Mouse (Mus musculus) heart, embryonic 10.5 days (tissue): ENCODE measurements at regions not wholly inside any gene's neighbourhood (a gene's known extent, or its start where the extent isn't known, plus 50 kb on each side); places are given as distances from the start of the nearest gene placed in this dataset.

Source experiments
- DNase-seq: peaks from one replicate; pipeline ENCODE4 v3.0.0-alpha.2; 2017; ENCODE audit warnings: low spot score
- H3K27ac ChIP-seq: fragments of 300-500 bp; sonication (generic); 2 replicates; pipeline ENCODE4 v1.5.1; 2016; ENCODE audit warnings: mild to moderate bottlenecking
- H3K27me3 ChIP-seq: fragments of 300-500 bp; sonication (generic); 2 replicates; pipeline ENCODE4 v1.6.1; 2016; ENCODE audit warnings: mild to moderate bottlenecking; ENCODE audit not compliant: poor library complexity, insufficient read depth, severe bottlenecking
- H3K36me3 ChIP-seq: fragments of 300-500 bp; sonication (generic); 2 replicates; pipeline ENCODE4 v1.6.1; 2016; ENCODE audit warnings: mild to moderate bottlenecking, moderate library complexity
- H3K4me1 ChIP-seq: fragments of 300-500 bp; sonication (generic); 2 replicates; pipeline ENCODE4 v1.6.1; 2016; ENCODE audit warnings: mild to moderate bottlenecking
- H3K4me3 ChIP-seq: fragments of 300-500 bp; sonication (generic); 2 replicates; pipeline ENCODE4 v1.5.1; 2016; ENCODE audit warnings: mild to moderate bottlenecking, moderate library complexity
- H3K9me3 ChIP-seq: fragments of 300-500 bp; sonication (generic); 2 replicates; pipeline ENCODE4 v1.6.1; 2016; ENCODE audit warnings: mild to moderate bottlenecking, moderate library complexity
- WGBS: fragments of 180-500 bp; shearing (Covaris S2); methylation state at CpG from one replicate; pipeline ENCODE4 v1.1.7; 2016; 5-methylcytosine and 5-hydroxymethylcytosine counted together

DNA sequence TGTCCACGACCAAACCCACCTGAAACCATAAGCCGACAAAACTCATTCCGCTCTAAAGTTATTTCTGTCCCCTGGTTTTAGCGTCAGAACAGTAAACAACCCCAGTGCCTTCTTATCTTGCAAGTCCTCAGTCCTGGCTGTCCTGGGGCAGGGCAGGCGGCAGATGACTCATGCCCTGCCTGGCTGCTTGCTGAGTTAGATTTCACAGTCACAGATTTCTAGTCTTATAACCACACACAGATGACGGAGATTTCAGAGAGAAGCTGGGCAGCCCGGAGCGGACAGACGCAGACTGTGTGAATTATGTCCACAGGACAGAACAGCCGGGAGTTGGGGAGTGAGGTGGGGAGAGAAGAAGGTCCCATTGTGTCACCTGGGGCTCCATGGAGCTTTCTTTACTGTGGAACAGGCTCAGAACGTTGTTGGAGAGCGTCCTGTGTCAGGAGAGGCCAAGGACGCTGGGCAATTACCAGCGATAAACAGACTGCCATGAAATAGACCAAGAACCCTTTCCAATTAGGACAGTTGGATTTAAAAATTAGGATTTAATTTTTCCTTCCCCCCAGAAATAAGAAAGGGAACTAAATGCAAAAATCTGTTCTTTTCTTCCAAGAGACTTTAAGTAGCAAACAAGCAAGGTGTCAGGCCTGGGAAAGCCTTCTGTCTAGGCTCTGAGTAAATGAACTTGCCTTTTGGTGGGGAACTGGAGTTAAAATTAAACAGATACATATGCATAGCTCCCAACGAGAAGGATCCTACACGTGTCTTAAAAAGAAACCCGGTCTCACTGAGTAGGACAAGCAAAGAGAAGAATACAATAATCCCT lies 87.8 kb upstream of the Npas2 start:
- 25% methylated on average over 17 of the region's 17 CpGs for WGBS
- peak; percentile 79 for DNase-seq
- Histone ChIP-seq H3K4me1 (peaks cover 9% of the 10 kb centered on the region), H3K27ac (peak overlapping the region; percentile 77), H3K4me3 (peak overlapping the region; percentile 37), H3K27me3 (no peaks in the 10 kb centered on the region), H3K9me3 (no peaks in the 10 kb centered on the region), H3K36me3 (no peaks in the 10 kb centered on the region)

DNA sequence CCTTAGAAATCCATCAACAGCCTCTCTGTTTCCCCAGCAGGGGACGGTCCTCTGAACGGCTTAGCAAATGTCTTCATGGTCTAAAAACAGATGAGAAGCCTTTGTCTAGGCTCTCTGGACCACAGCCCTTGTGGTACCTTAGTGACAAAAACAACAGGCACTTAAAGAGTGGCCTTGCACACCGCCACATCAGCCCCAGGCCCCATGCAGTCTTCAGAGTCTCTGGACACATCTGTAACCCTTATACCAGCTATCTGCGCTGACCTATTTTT lies 87.2 kb upstream of the Npas2 start:
- Histone ChIP-seq H3K36me3 (no peaks in the 10 kb centered on the region), H3K4me3 (no peak overlapping the region), H3K27me3 (no peaks in the 10 kb centered on the region), H3K27ac (0 out of 2 replicates have a peak overlapping the region, but pooled peaks have one; percentile 77), H3K4me1 (peaks cover 9% of the 10 kb centered on the region), H3K9me3 (no peaks in the 10 kb centered on the region)
- no peak for DNase-seq
- 57% methylated on average over 4 of the region's 4 CpGs for WGBS

DNA sequence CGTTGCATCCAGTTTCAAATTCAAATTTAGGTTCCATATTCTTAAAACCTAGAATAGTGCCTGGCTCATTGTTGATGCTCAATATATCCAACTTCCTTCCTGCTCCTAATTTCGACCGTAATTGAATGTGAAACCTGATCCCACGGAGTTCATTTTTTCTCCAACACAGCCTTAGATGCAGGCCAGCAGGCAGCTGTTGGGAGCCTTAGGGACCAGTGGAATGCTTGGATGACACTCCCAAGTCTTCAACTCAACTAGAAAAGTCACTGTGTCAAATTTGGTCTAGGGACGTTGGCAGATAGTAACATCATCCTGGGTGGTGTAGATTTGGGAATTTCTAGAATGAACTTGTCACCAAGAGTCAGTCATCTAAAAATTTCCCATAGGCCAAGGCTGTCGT lies 86.9 kb upstream of the Npas2 start:
- no peak overlapping the region for H3K27ac ChIP-seq

GRCm38 (mm10) chr1:39116319-39116718 lies 77.2 kb upstream of the Npas2 start:
- H3K4me1 ChIP-seq, result no peaks in the 10 kb centered on the region
- no peaks in the 10 kb centered on the region for H3K36me3 ChIP-seq
- DNase-seq, result no peak
- no peaks in the 10 kb centered on the region for H3K9me3 ChIP-seq
- H3K27me3 ChIP-seq, result no peaks in the 10 kb centered on the region
- 86% methylated on average over 6 of the region's 6 CpGs for WGBS
- no peak overlapping the region for H3K4me3 ChIP-seq
- no peak overlapping the region for H3K27ac ChIP-seq

More for the DNA sequence above, 86.9 kb upstream of the Npas2 start:
- Histone ChIP-seq H3K4me1 (peaks cover 9% of the 10 kb centered on the region), H3K36me3 (no peaks in the 10 kb centered on the region), H3K9me3 (no peaks in the 10 kb centered on the region), H3K27me3 (no peaks in the 10 kb centered on the region), H3K4me3 (no peak overlapping the region)
- WGBS, result 71% methylated on average over 6 of the region's 6 CpGs
- no peak for DNase-seq

DNA sequence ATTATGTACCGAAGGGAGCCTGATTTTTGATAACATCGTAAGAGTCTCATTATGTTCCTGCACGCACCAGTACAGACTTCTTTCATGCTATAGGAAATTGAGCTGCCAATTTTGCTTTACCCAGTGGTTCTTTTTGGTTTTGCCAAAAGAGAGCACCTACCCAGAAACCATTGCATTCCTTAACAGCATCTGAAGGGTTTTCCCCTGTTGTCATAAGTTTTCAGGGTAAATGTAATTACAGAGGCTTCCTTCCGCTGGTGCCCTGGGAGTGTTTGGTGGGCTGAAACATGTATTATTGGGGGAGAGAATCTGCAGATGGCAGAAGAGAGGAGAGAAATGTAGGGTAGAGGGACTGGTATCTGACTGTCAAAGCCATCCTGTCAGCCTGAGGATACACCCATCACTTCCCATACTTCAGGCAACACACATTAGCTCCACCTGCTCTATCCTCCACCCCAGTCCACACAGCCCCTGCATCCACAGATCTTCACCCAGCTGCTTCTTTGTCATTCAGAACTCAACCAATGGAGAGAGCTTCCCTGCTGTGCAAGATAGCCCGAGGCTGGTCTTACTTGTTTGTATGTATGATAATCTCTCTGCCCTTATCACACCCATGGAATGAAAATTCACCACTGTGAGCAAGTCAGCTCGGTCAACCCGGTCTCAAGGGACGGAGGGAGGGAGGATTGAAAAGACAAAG lies 71.1 kb upstream of the Npas2 start:
- Histone ChIP-seq H3K27me3 (no peaks in the 10 kb centered on the region), H3K9me3 (no peaks in the 10 kb centered on the region), H3K27ac (no peak overlapping the region), H3K36me3 (no peaks in the 10 kb centered on the region), H3K4me1 (peaks cover 13% of the 10 kb centered on the region), H3K4me3 (no peak overlapping the region)
- DNase-seq, result no peak
- 45% methylated on average over 8 of the region's 8 CpGs for WGBS

GRCm38 (mm10) chr1:39123081-39123812 lies 70.3 kb upstream of the Npas2 start:
- no peaks in the 10 kb centered on the region for H3K36me3 ChIP-seq
- no peak for DNase-seq
- H3K4me1 ChIP-seq, result peaks cover 13% of the 10 kb centered on the region
- H3K27me3 ChIP-seq, result no peaks in the 10 kb centered on the region
- H3K4me3 ChIP-seq, result no peak overlapping the region
- no peaks in the 10 kb centered on the region for H3K9me3 ChIP-seq
- H3K27ac ChIP-seq, result no peak overlapping the region
- WGBS, result 30% methylated on average over 10 of the region's 10 CpGs

GRCm38 (mm10) chr1:39123813-39124146 lies 69.8 kb upstream of the Npas2 start:
- peaks cover 13% of the 10 kb centered on the region for H3K4me1 ChIP-seq
- H3K27me3 ChIP-seq, result no peaks in the 10 kb centered on the region
- H3K36me3 ChIP-seq, result no peaks in the 10 kb centered on the region
- no peak overlapping the region for H3K4me3 ChIP-seq
- H3K27ac ChIP-seq, result no peak overlapping the region
- no peak for DNase-seq
- 73% methylated on average over 2 of the region's 2 CpGs for WGBS
- no peaks in the 10 kb centered on the region for H3K9me3 ChIP-seq

DNA sequence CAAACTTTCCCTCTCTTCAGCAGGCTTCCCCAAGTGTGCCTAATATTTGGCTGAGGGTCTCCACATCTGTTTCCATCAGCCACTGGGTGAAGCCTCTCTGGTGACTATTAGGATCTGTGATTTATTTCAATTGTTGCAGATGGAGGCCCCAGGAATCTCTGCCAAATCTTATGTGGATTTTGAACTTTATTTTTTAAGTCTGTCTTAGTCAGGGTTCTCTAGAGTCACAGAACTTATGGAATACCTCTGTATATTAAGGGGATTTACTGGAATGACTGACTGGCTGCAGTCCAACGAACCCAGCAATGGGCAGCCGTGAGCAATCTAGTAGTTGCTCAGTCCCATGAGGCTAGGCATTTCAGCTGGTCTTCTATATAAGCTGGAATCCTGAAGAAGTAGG lies 59.0 kb upstream of the Npas2 start:
- Histone ChIP-seq H3K9me3 (peaks cover 3% of the 10 kb centered on the region; the same call in 1 of the 2 replicates), H3K4me3 (no peak overlapping the region), H3K27ac (no peak overlapping the region), H3K36me3 (no peaks in the 10 kb centered on the region), H3K27me3 (no peaks in the 10 kb centered on the region), H3K4me1 (no peaks in the 10 kb centered on the region)
- 90% methylated on average over 2 of the region's 2 CpGs for whole genome bisulfite sequencing
- no peak for DNase-seq

DNA sequence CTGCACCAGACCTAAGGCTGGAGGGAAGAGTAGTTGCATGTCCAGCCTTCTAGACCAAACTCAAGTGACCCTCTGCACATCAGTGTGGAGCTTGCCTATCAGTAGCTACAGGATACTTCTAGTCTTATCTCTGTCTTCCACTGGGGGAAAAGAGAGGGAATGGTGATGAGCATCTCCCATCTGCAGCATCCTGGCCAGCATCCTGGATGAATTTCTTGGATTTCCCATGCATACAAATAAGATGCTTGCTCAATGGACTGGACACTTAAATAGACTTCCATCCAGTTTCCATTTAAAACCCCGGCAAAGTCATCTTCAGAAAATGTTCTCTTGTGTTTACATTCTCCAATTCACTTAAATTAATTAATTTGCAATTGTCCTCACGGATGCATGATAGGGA lies 50.5 kb upstream of the Npas2 start:
- WGBS, result 83% methylated on average over 2 of the region's 2 CpGs
- DNase-seq, result no peak
- Histone ChIP-seq H3K27ac (no peak overlapping the region), H3K4me1 (no peaks in the 10 kb centered on the region), H3K36me3 (no peaks in the 10 kb centered on the region), H3K9me3 (peaks cover 3% of the 10 kb centered on the region; the same call in 1 of the 2 replicates), H3K4me3 (no peak overlapping the region), H3K27me3 (no peaks in the 10 kb centered on the region)

GRCm38 (mm10) chr1:39143626-39144025 lies 49.9 kb upstream of the Npas2 start:
- no peak overlapping the region for H3K4me3 ChIP-seq
- H3K27me3 ChIP-seq, result no peaks in the 10 kb centered on the region
- H3K27ac ChIP-seq, result no peak overlapping the region
- no peaks in the 10 kb centered on the region for H3K9me3 ChIP-seq
- no peak for DNase-seq
- no peaks in the 10 kb centered on the region for H3K4me1 ChIP-seq
- no peaks in the 10 kb centered on the region for H3K36me3 ChIP-seq
- 85% methylated on average over 5 of the region's 5 CpGs for WGBS
